Mouse (Mus musculus): Measurements from ENCODE around the gene Phf21a.

DNA sequence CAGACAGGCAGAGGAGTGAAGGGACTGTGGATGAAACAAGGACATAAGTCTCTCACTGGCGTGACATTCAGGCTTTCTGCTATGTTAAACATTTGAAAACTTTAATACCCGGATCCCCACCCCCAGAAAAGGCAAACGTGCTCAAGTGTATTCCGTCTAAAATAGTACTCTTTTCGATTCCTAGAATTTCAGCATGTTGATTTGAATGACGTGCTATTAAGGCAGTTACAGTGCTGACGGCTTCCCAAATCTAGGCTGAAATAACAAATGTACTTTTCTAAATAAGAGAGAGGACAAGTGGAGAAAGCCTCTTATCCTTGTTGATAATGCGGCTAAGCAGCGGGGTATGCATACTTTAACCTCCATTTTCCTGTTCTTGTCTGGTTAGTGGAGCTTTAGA, 137.1 kb downstream of the Phf21a start:
- TF ChIP-seq GATA1 (IDR thresholded peaks at IDR 0.05; ENCODE audit: low read length) (no peak), TAL1 (IDR thresholded peaks at IDR 0.05; ENCODE audit: low read length) (no peak)
